Mouse (Mus musculus): ENCODE data around the gene Notch3. TPM values are rescaled to one million over a fixed set of nuclear protein-coding genes. Genes with fewer than 3 reads are reported as not detected.

Notch3 gene
- total and polyA plus RNA-seq, 2 experiments from 2014 or later, result 3.3 to 22.5 TPM

DNA sequence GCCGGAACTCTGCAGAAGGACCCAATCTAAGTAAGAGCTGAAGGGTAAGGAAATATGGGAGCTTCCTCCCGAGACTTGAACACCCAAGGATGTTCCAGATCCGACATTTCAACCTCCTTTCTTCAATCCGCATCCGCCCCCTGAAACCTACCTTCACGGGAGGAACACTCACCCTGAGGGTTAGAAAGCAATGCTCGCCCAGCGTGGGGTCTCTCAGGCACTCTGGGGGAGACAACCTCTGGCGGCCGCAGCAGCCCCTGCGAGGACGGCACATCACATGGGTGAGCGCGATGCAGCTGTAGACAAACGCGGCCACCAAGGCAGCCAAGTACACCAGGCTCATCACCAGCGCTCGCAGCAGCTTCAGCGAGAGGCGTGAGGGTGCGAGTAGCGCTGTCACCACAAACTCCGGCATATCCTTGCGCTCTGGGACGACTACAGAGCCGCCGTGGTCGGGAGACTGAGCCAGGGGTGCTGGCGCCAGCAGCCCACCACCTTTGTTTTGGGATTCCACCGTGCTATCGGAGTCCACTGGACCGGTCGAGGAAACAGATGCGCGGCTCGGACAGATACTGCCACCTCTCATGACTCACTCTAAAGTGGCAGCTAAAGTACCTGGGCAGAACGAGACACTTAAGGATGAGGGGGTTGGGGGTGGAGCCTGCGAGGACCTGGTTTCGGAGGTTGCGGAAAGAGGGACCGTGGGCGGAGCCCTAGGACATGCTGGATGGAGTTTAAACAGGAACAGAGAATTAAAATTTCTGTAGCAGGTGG is 22.4 kb upstream of the Notch3 start, which contains the start of gene Ephx3:
Gene Ephx3 (minus strand): TSS at position 687 of the 774 bp plus-strand sequence.
- 8% methylated on average over 42 of the region's 42 CpGs for WGBS
- peaks cover 9% of the 10 kb centered on the region; the same call in 1 of the 2 replicates for H3K4me1 ChIP-seq (ENCODE audit: insufficient read depth)
- DNase-seq (peak; percentile 52), ATAC-seq (peak; percentile 61)
- peak within 1 kb of the TSS; percentile 31; the same call in 1 of the 2 replicates for H3K9ac ChIP-seq
- no peak within 1 kb of the TSS for H3K27ac ChIP-seq (ENCODE audit: low read depth, low read length)
- no peak for TF ChIP-seq CTCF (IDR thresholded peaks at IDR 0.05; ENCODE audit: low read depth)
- H3K4me3 ChIP-seq (ENCODE audit: low read depth, low read length), result peak within 1 kb of the TSS; percentile 36
- H3K9me3 ChIP-seq (ENCODE audit: low read length), result no peaks in the 10 kb centered on the region
- peaks cover 10% of the 10 kb centered on the region for H3K27me3 ChIP-seq (ENCODE audit: insufficient read depth, low read length)
- H3K36me3 ChIP-seq (ENCODE audit: insufficient read depth), result no peaks in the 10 kb centered on the region
- peak within 1 kb of the TSS; percentile 67 for H3K4me2 ChIP-seq (ENCODE audit: low read depth)

DNA sequence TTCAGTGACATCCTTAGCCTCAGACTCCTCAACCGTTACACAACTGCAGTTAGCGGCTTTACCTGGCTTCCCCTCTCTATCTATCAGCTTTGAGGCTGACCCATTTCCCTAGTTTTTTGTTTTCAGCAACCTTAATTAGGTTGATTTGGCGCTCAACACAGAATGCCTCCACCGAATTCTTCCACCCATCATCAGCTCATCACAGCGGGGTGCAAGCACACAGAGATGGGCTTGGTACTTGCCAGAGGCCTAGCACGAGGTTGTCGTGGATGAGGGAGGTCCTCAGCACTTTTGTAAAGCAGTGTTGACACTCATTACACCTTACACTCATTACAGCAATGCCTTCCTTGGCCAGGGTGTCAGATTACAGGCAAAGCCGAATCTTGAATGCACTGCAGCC is 16.4 kb upstream of the Notch3 start:
- H3K4me1 ChIP-seq (ENCODE audit: insufficient read depth), result no peaks in the 10 kb centered on the region
- WGBS, result 16% methylated on average over 8 of the region's 8 CpGs

DNA sequence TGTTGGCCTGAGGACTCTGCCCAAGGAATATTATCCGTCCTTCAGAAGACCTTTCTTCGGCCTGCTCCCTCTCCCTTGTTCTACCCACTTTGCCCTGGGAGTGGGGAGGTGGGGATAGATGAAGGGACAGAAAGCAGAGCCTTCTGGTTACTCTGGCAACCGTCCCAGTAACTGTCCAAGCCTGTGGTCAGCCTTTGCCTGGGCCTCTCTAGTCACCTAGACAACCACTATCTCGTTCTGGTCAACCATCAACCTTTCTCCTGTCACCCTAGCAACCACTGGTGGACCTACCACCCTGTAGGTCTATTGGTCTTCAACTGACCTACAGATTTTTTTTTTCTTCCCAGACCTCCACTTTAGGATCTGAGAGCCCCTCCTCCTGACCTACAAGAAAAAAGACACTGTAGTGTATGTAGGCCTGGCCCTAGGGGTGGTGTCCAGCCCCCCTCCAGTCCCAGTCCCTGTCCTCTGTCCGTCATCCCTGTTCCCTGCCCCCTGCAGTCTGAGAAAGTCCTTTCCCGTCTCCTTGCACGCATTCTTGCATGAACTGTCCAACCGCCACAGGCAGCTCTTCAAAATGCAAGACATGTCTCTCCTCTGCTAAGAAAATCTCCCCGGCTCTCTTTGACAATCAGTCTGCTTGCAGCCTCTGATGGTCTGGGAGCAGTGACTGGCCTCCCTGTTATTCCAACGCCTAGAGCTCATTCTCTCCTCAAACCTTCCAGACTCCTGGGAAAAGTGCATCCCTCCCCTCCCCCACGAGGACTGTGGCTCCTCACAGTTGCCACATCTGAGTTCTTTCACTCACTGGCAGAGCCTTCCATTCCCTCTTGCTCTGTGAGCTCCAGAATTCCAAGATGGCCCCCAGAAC is 13.2 kb upstream of the Notch3 start:
- DNase-seq, result peak; percentile 37
- TF ChIP-seq CTCF (IDR thresholded peaks at IDR 0.05; ENCODE audit: low read depth), result no peak
- ATAC-seq, result peak; percentile 81
- Histone ChIP-seq H3K27ac (ENCODE audit: low read depth, low read length) (peak overlapping the region; percentile 67), H3K4me3 (ENCODE audit: low read depth, low read length) (no peak overlapping the region), H3K36me3 (ENCODE audit: insufficient read depth) (no peaks in the 10 kb centered on the region), H3K9ac (no peak overlapping the region), H3K27me3 (ENCODE audit: insufficient read depth, low read length) (no peaks in the 10 kb centered on the region), H3K9me3 (ENCODE audit: low read length) (no peaks in the 10 kb centered on the region), H3K4me1 (ENCODE audit: insufficient read depth) (no peaks in the 10 kb centered on the region), H3K4me2 (ENCODE audit: low read depth) (no peak overlapping the region)
- WGBS, result 24% methylated on average over 11 of the region's 11 CpGs

More for the DNA sequence above, 16.4 kb upstream of the Notch3 start:
- no peaks in the 10 kb centered on the region for H3K27me3 ChIP-seq (ENCODE audit: insufficient read depth, low read length)
- no peak overlapping the region for H3K4me2 ChIP-seq (ENCODE audit: low read depth)
- no peak overlapping the region for H3K4me3 ChIP-seq (ENCODE audit: low read depth, low read length)
- no peak overlapping the region for H3K27ac ChIP-seq (ENCODE audit: low read depth, low read length)
- H3K9ac ChIP-seq, result no peak overlapping the region
- ATAC-seq (no peak), DNase-seq (no peak)
- H3K36me3 ChIP-seq (ENCODE audit: insufficient read depth), result no peaks in the 10 kb centered on the region
- H3K9me3 ChIP-seq (ENCODE audit: low read length), result no peaks in the 10 kb centered on the region
- TF ChIP-seq CTCF (IDR thresholded peaks at IDR 0.05; ENCODE audit: low read depth), result no peak

DNA sequence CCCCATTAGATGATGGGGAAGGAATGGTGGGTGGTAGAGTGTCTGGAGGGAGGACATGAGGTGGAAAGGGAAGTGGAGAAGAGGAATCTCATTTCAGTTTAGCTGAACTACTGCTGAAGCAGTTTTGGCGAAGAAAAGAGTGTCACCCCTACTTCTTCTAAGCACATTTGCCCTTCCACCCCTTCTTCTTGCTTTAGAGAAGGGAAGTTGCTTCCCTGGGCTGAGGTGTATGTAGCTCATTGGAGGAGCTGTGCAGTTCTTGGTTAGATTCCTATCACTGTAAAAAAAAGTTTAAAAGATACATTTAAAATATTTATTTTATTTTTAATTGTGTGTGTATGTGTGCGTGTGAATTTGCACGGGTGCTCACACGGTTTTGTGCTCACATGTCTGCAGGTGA is 10.3 kb upstream of the Notch3 start:
- 92% methylated on average over 4 of the region's 4 CpGs for WGBS
- no peak overlapping the region for H3K4me2 ChIP-seq (ENCODE audit: low read depth)
- no peak overlapping the region for H3K4me3 ChIP-seq (ENCODE audit: low read depth, low read length)
- TF ChIP-seq CTCF (IDR thresholded peaks at IDR 0.05; ENCODE audit: low read depth), result no peak
- H3K36me3 ChIP-seq (ENCODE audit: insufficient read depth), result no peaks in the 10 kb centered on the region
- DNase-seq (no peak), ATAC-seq (no peak)
- H3K9ac ChIP-seq, result no peak overlapping the region
- H3K27ac ChIP-seq (ENCODE audit: low read depth, low read length), result no peak overlapping the region
- H3K27me3 ChIP-seq (ENCODE audit: insufficient read depth, low read length), result no peaks in the 10 kb centered on the region
- no peaks in the 10 kb centered on the region for H3K9me3 ChIP-seq (ENCODE audit: low read length)
- no peaks in the 10 kb centered on the region for H3K4me1 ChIP-seq (ENCODE audit: insufficient read depth)

DNA sequence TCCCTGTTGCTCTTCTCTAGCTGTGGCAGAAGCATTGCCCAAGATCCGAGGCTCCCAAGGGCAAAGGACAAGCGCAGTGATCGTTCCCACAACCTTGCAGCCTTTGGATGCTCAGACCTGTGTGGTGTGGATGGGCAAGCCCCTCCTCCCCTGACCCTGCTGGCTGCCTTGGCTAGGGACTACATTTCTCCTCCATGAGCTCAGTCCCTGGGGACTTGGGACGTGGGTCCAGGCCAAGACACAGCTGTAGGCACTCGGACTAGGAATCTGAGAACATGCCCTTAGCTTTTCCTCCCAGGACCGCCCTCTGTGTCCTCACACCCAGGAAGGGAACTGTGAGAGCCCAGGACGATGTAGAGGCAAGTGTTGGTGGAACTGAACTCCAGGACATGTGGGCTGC is 6.5 kb upstream of the Notch3 start:
- DNase-seq, result no peak

DNA sequence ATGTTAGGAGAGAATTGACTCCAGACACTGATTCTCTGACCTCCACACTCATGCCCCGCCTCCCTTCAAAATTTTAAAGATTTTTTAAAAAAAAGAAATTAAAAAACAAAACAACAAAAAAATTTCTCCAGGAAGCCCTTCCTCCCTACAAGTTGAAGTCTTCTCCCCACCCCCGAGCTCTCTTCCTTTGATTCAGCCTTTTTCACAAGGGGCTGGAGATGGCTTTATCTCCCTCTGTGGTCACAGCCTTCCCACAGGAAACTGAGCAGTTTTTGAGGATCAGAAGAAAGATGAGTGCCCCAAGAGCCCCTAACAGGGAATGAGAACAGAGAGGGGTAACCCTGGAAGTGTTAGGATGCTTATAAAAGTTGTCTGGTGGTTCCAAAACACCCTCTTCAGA is 5.8 kb upstream of the Notch3 start:
- H3K9me3 ChIP-seq (ENCODE audit: low read length), result no peaks in the 10 kb centered on the region
- no peak overlapping the region for H3K27ac ChIP-seq (ENCODE audit: low read depth, low read length)
- ATAC-seq (no peak), DNase-seq (no peak)
- TF ChIP-seq CTCF (IDR thresholded peaks at IDR 0.05; ENCODE audit: low read depth), result no peak
- no peaks in the 10 kb centered on the region for H3K36me3 ChIP-seq (ENCODE audit: insufficient read depth)
- H3K4me1 ChIP-seq (ENCODE audit: insufficient read depth), result no peaks in the 10 kb centered on the region
- H3K9ac ChIP-seq, result no peak overlapping the region
- no peaks in the 10 kb centered on the region for H3K27me3 ChIP-seq (ENCODE audit: insufficient read depth, low read length)
- no peak overlapping the region for H3K4me2 ChIP-seq (ENCODE audit: low read depth)
- 80% methylated on average over 2 of the region's 2 CpGs for WGBS
- no peak overlapping the region for H3K4me3 ChIP-seq (ENCODE audit: low read depth, low read length)

More for the DNA sequence above, 6.5 kb upstream of the Notch3 start:
- no peaks in the 10 kb centered on the region for H3K4me1 ChIP-seq (ENCODE audit: insufficient read depth)
- ATAC-seq, result no peak
- no peaks in the 10 kb centered on the region for H3K36me3 ChIP-seq (ENCODE audit: insufficient read depth)
- no peaks in the 10 kb centered on the region for H3K27me3 ChIP-seq (ENCODE audit: insufficient read depth, low read length)
- TF ChIP-seq CTCF (IDR thresholded peaks at IDR 0.05; ENCODE audit: low read depth), result no peak
- H3K4me2 ChIP-seq (ENCODE audit: low read depth), result no peak overlapping the region
- H3K9me3 ChIP-seq (ENCODE audit: low read length), result no peaks in the 10 kb centered on the region
- WGBS, result 70% methylated on average over 7 of the region's 7 CpGs
- H3K9ac ChIP-seq, result no peak overlapping the region
- H3K4me3 ChIP-seq (ENCODE audit: low read depth, low read length), result no peak overlapping the region
- H3K27ac ChIP-seq (ENCODE audit: low read depth, low read length), result no peak overlapping the region

Data from forebrain, postnatal 0 days (tissue).